Mouse (Mus musculus) cerebellum, adult 9-10 months (tissue): ENCODE measurements around the gene Psors1c2.
A peak's percentile ranks its signal among the peaks of the same experiment; 100 is the strongest.

Source experiments
- DNase-seq: peaks from one replicate; pipeline ENCODE4 v3.0.0; 2022

The Psors1c2 gene

DNA sequence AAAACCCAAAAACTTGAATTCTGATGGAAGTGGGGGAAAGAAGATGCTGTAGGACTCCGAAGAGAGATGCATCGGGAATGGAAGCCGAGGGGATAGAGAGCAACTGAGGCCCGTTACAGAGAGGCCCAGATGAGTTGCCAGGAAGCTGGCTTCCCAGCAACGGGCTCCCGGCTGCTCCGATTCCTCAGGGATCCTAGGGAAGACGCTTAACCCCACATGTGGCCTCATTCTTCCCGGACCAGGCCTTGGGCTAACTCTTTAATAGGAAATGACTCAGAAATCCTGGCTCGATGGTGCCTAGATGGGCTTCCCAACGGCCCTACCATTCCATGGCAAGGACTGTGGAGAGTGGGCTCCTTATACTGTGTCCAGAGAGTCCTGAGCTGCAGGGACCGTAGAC lies 15.5 kb upstream of the Psors1c2 start:
- no peak for DNase-seq

- no peak for DNase-seq
These were observed 8.6 kb upstream of the Psors1c2 start for GRCm38 (mm10) chr17:35524354-35524753.

DNA sequence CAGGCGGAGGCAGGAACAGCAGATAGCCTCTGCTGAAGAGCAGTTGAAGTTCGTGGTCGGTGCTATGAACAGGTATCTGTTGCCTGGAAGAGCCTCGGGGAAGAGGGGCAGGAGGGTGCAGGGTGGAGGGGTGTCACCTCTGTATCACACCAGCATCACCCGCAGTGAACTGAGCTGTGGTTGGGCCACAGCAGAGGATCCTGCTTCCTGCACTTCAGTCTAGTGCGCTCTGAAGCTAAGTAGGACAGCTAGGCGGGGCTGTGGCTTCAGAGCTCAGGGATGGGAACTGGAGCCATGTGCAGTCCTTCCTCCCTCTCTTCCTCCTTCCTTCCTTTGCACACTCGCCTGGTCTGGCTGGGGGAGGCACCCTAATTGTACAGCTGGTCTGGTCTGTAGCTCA lies 6.4 kb upstream of the Psors1c2 start:
- DNase-seq = no peak

- DNase-seq = no peak
These were observed 641 bp upstream of the Psors1c2 start for GRCm38 (mm10) chr17:35532360-35532759.

- peak; percentile 85 for DNase-seq
These were observed 1.3 kb downstream of the Psors1c2 start for GRCm38 (mm10) chr17:35534343-35534742.

DNA sequence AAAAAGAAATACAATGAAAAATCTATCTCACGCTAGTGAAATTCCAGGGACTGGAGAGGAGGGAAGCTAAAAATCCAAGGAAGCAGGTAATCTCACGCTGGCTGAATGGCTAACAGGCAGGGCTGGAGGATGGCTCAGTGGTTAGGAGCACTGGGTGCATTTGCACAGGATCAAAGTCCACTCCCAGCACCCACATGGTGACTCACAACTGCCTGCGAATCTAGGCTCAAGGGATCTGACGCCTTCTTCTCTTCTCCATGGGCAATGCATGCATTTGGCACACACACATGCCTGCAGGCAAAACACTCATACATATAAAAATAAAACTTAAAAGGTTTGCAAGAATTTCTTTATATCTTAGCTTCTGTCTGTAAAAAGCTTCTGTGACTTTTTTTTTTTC lies 4.4 kb downstream of the Psors1c2 start:
- DNase-seq = no peak

- no peak for DNase-seq
These were observed 5.5 kb downstream of the Psors1c2 start for GRCm38 (mm10) chr17:35538476-35538875.

- no peak for DNase-seq
These were observed 6.5 kb downstream of the Psors1c2 start for GRCm38 (mm10) chr17:35539540-35539939.

DNA sequence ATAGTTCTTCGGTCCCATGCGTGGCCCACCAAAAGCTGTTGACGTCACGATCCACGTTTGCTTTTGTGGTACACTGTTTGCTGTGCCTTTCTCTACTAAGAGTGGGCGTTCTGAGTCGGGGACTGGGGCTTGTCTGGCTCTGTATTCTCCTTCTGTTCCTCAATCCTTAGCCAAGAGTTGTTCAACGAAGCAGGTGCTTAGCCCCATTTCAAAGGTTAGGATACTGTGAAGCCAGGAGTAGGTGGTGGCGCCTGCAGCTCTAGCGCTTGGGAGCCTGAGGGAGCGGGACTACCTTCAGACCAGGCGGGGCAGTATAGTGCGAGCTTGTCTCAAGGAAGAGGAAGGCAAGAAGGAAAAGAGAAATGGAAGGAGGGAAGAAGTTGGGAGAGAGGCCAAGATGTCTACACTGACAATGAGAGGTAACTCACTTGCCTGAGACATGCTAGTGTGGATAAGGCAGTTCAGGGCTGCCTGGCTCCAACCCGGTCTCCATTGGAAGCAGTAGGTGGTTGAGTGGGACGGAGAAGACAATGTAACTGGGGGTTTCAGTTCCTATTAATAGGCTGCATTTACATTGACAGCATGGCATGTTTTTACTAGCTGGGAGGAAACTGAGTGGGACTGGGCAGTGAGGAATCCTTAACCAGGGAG lies 9.9 kb downstream of the Psors1c2 start:
- DNase-seq = no peak

DNA sequence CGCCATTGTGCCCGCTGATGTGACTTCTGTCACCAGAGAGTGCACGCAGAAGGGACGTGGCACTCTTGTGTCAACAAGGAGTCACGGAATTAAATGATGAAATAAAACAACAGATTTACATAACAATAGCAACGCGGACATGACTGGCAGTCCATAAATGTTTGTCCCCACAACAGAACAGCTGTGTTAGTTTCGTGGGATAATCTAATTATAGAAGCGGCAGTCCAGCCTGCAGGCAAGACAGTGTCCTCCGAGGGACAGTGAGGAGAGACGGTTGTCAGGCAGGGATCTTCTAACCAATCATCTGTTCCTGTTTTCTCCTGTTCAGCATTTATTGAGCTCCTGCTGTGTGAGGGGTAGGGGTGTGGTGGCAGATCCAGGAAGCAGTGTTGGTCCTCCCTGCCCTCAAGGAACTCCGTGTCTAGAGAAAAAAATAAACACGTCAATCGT lies 10.4 kb downstream of the Psors1c2 start:
- no peak for DNase-seq

GRCm38 (mm10) chr17:35544001-35544400 lies 11.0 kb downstream of the Psors1c2 start:
- DNase-seq = no peak

DNA sequence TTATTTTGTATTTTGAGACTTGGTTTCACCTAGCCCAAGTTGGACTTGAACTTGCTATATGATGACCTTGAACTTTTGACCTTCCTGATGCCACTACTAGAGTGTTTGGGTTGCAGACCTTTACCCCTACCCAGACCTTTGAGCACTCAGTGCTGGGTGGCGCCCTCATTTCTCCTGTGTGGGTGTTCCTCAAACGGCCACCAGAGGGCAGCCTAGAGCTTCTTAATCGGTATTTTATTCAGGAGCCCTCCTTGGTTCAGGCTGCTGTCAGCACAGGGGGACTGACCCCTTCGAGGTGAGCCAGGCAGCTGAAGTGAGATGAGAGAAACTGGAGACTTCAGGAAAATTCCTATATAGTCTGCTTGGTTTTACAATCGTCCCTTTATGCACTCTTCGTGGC lies 11.7 kb downstream of the Psors1c2 start:
- DNase-seq = peak; percentile 72

GRCm38 (mm10) chr17:35547465-35547864 lies 14.5 kb downstream of the Psors1c2 start:
- no peak for DNase-seq

- no peak for DNase-seq
These were observed 15.6 kb downstream of the Psors1c2 start for GRCm38 (mm10) chr17:35548636-35549035.

- peak; percentile 86 for DNase-seq
These were observed 16.6 kb downstream of the Psors1c2 start for GRCm38 (mm10) chr17:35549437-35550142.

- DNase-seq = no peak
These were observed 17.1 kb downstream of the Psors1c2 start for GRCm38 (mm10) chr17:35550143-35550494.

- no peak for DNase-seq
These were observed 17.9 kb downstream of the Psors1c2 start for GRCm38 (mm10) chr17:35550871-35551270.

GRCm38 (mm10) chr17:35551881-35552414 lies 18.9 kb downstream of the Psors1c2 start, which contains the start of gene Cdsn:
Cdsn (plus strand) TSS chr17:35552128.
- DNase-seq = no peak

DNA sequence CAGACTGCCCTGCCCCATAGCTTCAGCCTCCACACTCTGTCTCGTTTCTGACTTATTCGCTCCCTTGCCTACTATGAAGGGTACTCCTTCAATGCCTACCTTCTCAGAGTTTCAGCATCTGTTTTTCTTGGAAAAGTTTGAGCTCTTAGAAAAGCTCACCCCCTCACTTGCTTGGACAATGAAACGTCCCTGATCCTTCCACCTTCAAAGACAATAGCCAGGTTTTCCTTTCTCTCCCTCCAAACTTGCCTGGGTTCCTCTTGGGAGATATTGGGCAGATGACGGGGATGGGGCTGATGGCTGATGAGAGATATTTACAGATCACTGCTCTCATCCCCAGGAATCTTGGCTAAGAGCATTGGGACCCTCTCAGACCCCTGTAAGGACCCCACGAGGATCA lies 21.3 kb downstream of the Psors1c2 start:
- no peak for DNase-seq

GRCm38 (mm10) chr17:35554761-35555397 lies 21.9 kb downstream of the Psors1c2 start:
- DNase-seq = no peak

DNA sequence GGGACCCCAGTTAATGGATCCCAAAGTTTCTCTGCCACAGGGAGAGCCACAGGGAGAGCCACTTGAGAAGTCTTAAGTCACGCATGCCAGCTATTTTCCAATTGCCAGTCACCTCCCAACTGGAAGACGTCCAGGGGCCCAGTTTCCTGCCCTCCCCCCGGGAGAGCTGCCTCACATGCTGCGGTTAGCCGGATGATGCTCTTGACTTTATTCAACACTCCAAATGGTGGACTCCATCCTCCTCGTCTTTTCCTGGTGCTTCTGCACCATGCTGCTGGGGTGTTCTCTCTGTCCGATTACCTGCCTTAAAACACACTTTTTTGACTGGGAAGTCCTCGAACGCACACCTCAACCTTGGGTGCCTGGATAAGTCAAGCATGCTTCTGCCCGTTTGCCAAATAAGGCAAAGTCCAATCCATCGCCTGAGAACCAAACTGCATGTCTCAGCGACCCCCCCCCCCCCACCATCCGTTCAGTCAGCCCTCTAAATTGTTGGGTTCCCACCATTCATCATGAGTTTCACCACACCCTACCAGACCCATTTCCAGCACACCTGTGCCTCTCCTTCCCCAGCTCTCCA lies 23.3 kb downstream of the Psors1c2 start:
- no peak for DNase-seq

DNA sequence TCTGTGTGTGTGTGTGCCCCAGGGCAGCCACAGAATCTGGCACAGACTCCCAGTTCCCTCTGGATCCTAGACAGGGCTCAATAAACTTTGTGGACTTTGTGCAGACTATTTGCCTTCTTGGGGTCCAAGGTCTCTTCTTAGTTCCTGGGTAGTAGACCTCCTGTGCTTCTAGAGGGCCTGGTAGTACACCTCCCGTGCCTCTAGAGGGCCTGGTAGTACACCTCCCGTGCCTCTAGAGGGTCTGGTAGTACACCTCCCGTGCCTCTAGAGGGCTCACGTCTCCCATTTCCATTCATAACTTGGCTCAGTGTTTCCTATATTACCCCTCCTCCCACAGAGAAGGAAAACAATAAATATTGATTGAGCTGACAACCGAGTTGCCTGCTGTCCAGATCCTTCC lies 23.8 kb downstream of the Psors1c2 start:
- no peak for DNase-seq

- DNase-seq = no peak
These were observed 24.4 kb downstream of the Psors1c2 start for GRCm38 (mm10) chr17:35557351-35557750.
